Comparison of ENCODE assay signal across 28 mouse cellular contexts in genomic region chr5:33816008-33816725, GRCm38 (mm10). TPM values are rescaled to one million over a fixed set of nuclear protein-coding genes. Genes with fewer than 3 reads are reported as not detected.
DNase-seq lines count a peak whose midpoint lies in the region; ATAC-seq lines count a peak whose summit lies in the region.
"Had no signal": no experiment of that assay in that cellular context is flagged by ENCODE, and none has a peak within 500 bp of the region (broad histone marks: within the 10 kb centered on the region; RNA-seq: fewer than 3 reads in every experiment).

No protein-coding gene starts in this region.

- no peak overlapping the region for H3K27ac ChIP-seq in liver, embryonic 12.5 days
- H3K27ac ChIP-seq in intestine, embryonic 14.5 days (ENCODE audit: low read depth): no peak overlapping the region
- peak overlapping the region; percentile 47 for H3K27ac ChIP-seq in stomach, embryonic 16.5 days (ENCODE audit: low read length)
- H3K27ac ChIP-seq in kidney, embryonic 14.5 days (ENCODE audit: low read depth, low read length): no peak overlapping the region
- H3K27ac ChIP-seq: embryonic facial prominence, embryonic 13.5 days; forebrain, embryonic 10.5 days; forebrain, embryonic 15.5 days; heart, embryonic 13.5 days; hindbrain, embryonic 10.5 days; hindbrain, embryonic 15.5 days; layer of hippocampus, adult 2 months had no signal

- H3K4me3 ChIP-seq in liver, embryonic 12.5 days: no peak overlapping the region
- H3K4me3 ChIP-seq in intestine, embryonic 14.5 days (ENCODE audit: low read depth, low read length): no peak overlapping the region
- H3K4me3 ChIP-seq in stomach, embryonic 16.5 days (replicated peaks; ENCODE audit: low read length): no peak overlapping the region
- no peak overlapping the region for H3K4me3 ChIP-seq in kidney, embryonic 14.5 days (ENCODE audit: low read length)
- H3K4me3 ChIP-seq: embryonic facial prominence, embryonic 13.5 days; forebrain, embryonic 10.5 days; forebrain, embryonic 15.5 days; heart, embryonic 13.5 days; hindbrain, embryonic 10.5 days; hindbrain, embryonic 15.5 days; layer of hippocampus, adult 2 months had no signal

- no peak overlapping the region for H3K4me2 ChIP-seq in liver, embryonic 12.5 days
- H3K4me2 ChIP-seq in intestine, embryonic 14.5 days (ENCODE audit: low read length): no peak overlapping the region
- H3K4me2 ChIP-seq in stomach, embryonic 16.5 days (ENCODE audit: low read depth, low read length): no peak overlapping the region
- H3K4me2 ChIP-seq in kidney, embryonic 14.5 days (replicated peaks; ENCODE audit: low read depth, low read length): no peak overlapping the region
- H3K4me2 ChIP-seq: embryonic facial prominence, embryonic 13.5 days; forebrain, embryonic 15.5 days; heart, embryonic 13.5 days; hindbrain, embryonic 15.5 days had no signal

- no peaks in the 10 kb centered on the region for H3K36me3 ChIP-seq in liver, embryonic 12.5 days
- no peaks in the 10 kb centered on the region for H3K36me3 ChIP-seq in intestine, embryonic 14.5 days (ENCODE audit: control insufficient read depth, insufficient read depth, low read length)
- no peaks in the 10 kb centered on the region for H3K36me3 ChIP-seq in stomach, embryonic 16.5 days (ENCODE audit: control insufficient read depth, insufficient read depth, low read length)
- H3K36me3 ChIP-seq in kidney, embryonic 14.5 days (ENCODE audit: control insufficient read depth, insufficient read depth, low read length): no peaks in the 10 kb centered on the region
- H3K36me3 ChIP-seq: embryonic facial prominence, embryonic 13.5 days; forebrain, embryonic 10.5 days; forebrain, embryonic 15.5 days; heart, embryonic 13.5 days; hindbrain, embryonic 10.5 days; hindbrain, embryonic 15.5 days had no signal

- DNase-seq in liver (peak; percentile 22), ES-CJ7 (ENCODE audit: low read depth, low spot score) (peak; percentile 41)
- peak; percentile 58 for DNase-seq in intestine, embryonic 14.5 days (ENCODE audit: low spot score)
- DNase-seq in urinary bladder, postnatal 36 days (ENCODE audit: low spot score in 2 of 2): no peak
- DNase-seq in lung, postnatal 25 days (ENCODE audit: low spot score): no peak
- DNase-seq: adrenal gland, postnatal 10 days; cerebellum, adult 11 months; cerebellum, adult 9-11 months; heart, postnatal 14 days; kidney, adult 18-20 months; kidney, postnatal 36 days; lung, adult 18-20 months; right cerebral cortex, postnatal 25 days; thymus, adult 2 months; thymus, postnatal 4 days had no signal

- H3K9me3 ChIP-seq in liver, embryonic 12.5 days (replicated peaks): no peaks in the 10 kb centered on the region
- H3K9me3 ChIP-seq in intestine, embryonic 14.5 days (ENCODE audit: control insufficient read depth, low read length): no peaks in the 10 kb centered on the region
- no peaks in the 10 kb centered on the region for H3K9me3 ChIP-seq in stomach, embryonic 16.5 days (replicated peaks; ENCODE audit: control insufficient read depth, low read length)
- no peaks in the 10 kb centered on the region for H3K9me3 ChIP-seq in kidney, embryonic 14.5 days (ENCODE audit: control insufficient read depth, low read length)
- H3K9me3 ChIP-seq: embryonic facial prominence, embryonic 13.5 days; forebrain, embryonic 10.5 days; forebrain, embryonic 15.5 days; heart, embryonic 13.5 days; hindbrain, embryonic 10.5 days; hindbrain, embryonic 15.5 days had no signal

- H3K27me3 ChIP-seq in liver, embryonic 12.5 days (replicated peaks): no peaks in the 10 kb centered on the region
- H3K27me3 ChIP-seq in intestine, embryonic 14.5 days (replicated peaks; ENCODE audit: control insufficient read depth, insufficient read depth, low read length): no peaks in the 10 kb centered on the region
- no peaks in the 10 kb centered on the region for H3K27me3 ChIP-seq in stomach, embryonic 16.5 days (ENCODE audit: control insufficient read depth, insufficient read depth, low read length)
- H3K27me3 ChIP-seq in kidney, embryonic 14.5 days (ENCODE audit: control insufficient read depth, insufficient read depth, low read length): no peaks in the 10 kb centered on the region
- H3K27me3 ChIP-seq: embryonic facial prominence, embryonic 13.5 days; forebrain, embryonic 15.5 days; heart, embryonic 13.5 days; hindbrain, embryonic 15.5 days had no signal

- no peak overlapping the region for H3K9ac ChIP-seq in liver, embryonic 12.5 days
- H3K9ac ChIP-seq in intestine, embryonic 14.5 days (ENCODE audit: low read length): no peak overlapping the region
- no peak overlapping the region for H3K9ac ChIP-seq in stomach, embryonic 16.5 days (ENCODE audit: low read length)
- no peak overlapping the region for H3K9ac ChIP-seq in kidney, embryonic 14.5 days (ENCODE audit: low read depth, low read length)
- H3K9ac ChIP-seq: embryonic facial prominence, embryonic 13.5 days; forebrain, embryonic 15.5 days; heart, embryonic 13.5 days; hindbrain, embryonic 15.5 days had no signal

- no peak for ATAC-seq in liver, embryonic 12.5 days
- no peak for ATAC-seq in intestine, embryonic 14.5 days (replicated peaks; ENCODE audit: low FRiP score, low TSS enrichment, low read depth)
- ATAC-seq in stomach, embryonic 16.5 days (ENCODE audit: insufficient read depth, low FRiP score): no peak
- no peak for ATAC-seq in kidney, embryonic 14.5 days (ENCODE audit: low FRiP score, low TSS enrichment)
- ATAC-seq: CD4-positive, CD25-positive, alpha-beta regulatory T cell, adult 4 months; forebrain, embryonic 15.5 days; lung, postnatal 0 days; midbrain, embryonic 16.5 days had no signal

- WGBS in liver, embryonic 12.5 days (ENCODE audit: insufficient replicate concordance): 46% methylated on average over 6 of the region's 6 CpGs
- WGBS in intestine, embryonic 14.5 days: 70% methylated on average over 6 of the region's 6 CpGs
- WGBS in stomach, embryonic 16.5 days: 55% methylated on average over 6 of the region's 6 CpGs
- 74% methylated on average over 6 of the region's 6 CpGs for WGBS in kidney, embryonic 14.5 days

- peaks cover 39% of the 10 kb centered on the region for H3K4me1 ChIP-seq in liver, embryonic 12.5 days
- H3K4me1 ChIP-seq in intestine, embryonic 14.5 days (replicated peaks; ENCODE audit: control insufficient read depth, insufficient read depth, low read length): peaks cover 11% of the 10 kb centered on the region
- H3K4me1 ChIP-seq in stomach, embryonic 16.5 days (ENCODE audit: control insufficient read depth, insufficient read depth, low read length): peaks cover 6% of the 10 kb centered on the region
- peaks cover 12% of the 10 kb centered on the region; the same call in 1 of the 2 replicates for H3K4me1 ChIP-seq in kidney, embryonic 14.5 days (ENCODE audit: control insufficient read depth, insufficient read depth, low read length)

RNA-seq across cellular contexts. Expression of gene Nsd2, which starts 4.4 kb away (rescaled TPM):
- 38.1 and 40.0 TPM in 2 replicates for polyA plus RNA-seq in liver, embryonic 12.5 days (2016; fragmentation: Nextera tagmentation; extraction: Ambion mirVana)
- 56.7 and 59.2 TPM in 2 replicates for polyA plus RNA-seq in intestine, embryonic 14.5 days (2014; fragmentation: Nextera tagmentation; extraction: Ambion mirVana)
- 28.3 and 29.9 TPM in 2 replicates for polyA plus RNA-seq in stomach, embryonic 16.5 days (2015; fragmentation: Nextera tagmentation; extraction: Ambion mirVana)
- 49.2 and 68.7 TPM in 2 replicates for polyA plus RNA-seq in kidney, embryonic 14.5 days (2014; fragmentation: Nextera tagmentation; extraction: Ambion mirVana)

RNA-seq across cellular contexts. Expression of gene Letm1, which starts 33.5 kb away (rescaled TPM):
- polyA plus RNA-seq in liver, embryonic 12.5 days (2016; fragmentation: Nextera tagmentation; extraction: Ambion mirVana): 40.9 and 41.7 TPM in 2 replicates
- polyA plus RNA-seq in intestine, embryonic 14.5 days (2014; fragmentation: Nextera tagmentation; extraction: Ambion mirVana): 39.8 and 43.8 TPM in 2 replicates
- 35.3 and 39.3 TPM in 2 replicates for polyA plus RNA-seq in stomach, embryonic 16.5 days (2015; fragmentation: Nextera tagmentation; extraction: Ambion mirVana)
- 30.2 and 51.1 TPM in 2 replicates for polyA plus RNA-seq in kidney, embryonic 14.5 days (2014; fragmentation: Nextera tagmentation; extraction: Ambion mirVana)

Comparison
In these comparisons a context has a peak if more than half of its experiments do, and no peak if none do; other contexts are left out.
1. DNase-seq: peak in liver (single experiment), ES-CJ7 (single experiment) and intestine, embryonic 14.5 days (single experiment); none in urinary bladder, postnatal 36 days (0 of 2) and lung, postnatal 25 days (single experiment).